Mouse (Mus musculus) liver, adult 2 months (tissue): ENCODE data around the gene Fyttd1.

Source experiments
- CTCF ChIP-seq: fragments of 200-500 bp; IDR thresholded peaks from 2 replicates; pipeline ENCODE4 v1.5.1; 2011; ENCODE audit warnings: low read depth, low read length, control low read depth
- POLR2A ChIP-seq: fragments of 200-500 bp; IDR thresholded peaks from 2 replicates; pipeline ENCODE4 v1.6.1; 2011; ENCODE audit warnings: low read length, control low read depth; ENCODE audit not compliant: insufficient read depth; ENCODE audit errors: extremely low read depth

DNA sequence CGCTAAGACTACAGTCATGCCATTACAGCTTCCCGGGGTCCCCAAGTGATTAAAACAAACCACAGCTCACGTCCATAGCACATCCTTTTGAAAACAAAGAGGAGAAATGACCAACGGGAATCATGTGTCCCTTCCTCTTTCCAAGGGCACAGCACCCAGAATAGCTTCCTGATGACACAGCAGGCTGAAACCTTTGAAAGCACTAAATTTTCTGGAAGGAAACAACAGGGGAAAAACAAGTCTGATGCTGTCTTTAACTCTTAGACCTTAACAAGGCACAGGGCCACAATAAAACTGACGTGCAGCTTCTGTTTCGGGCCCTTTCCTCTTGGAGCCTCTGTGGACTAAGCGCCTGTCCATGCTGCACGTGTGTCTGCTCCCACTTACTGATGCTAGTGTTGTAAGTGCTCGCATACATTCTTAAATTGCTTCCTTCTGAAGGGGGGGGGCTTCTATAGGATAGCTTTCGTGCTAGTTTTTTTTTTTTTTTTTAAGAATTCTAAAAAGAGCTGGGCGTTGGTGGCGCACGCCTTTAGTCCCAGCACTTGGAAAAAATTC lies 23.7 kb upstream of the Fyttd1 start:
- TF ChIP-seq CTCF (no peak), POLR2A (no peak)
